Mouse (Mus musculus): Measurements from ENCODE around the gene Rprd1b.
A peak's percentile ranks its signal among the peaks of the same experiment; 100 is the strongest.

Gene Rprd1b

GRCm38 (mm10) chr2:158146971-158147370 is 118.7 kb downstream of the Rprd1b start:
- no peak for DNase-seq (ENCODE audit: low spot score)

- no peak for DNase-seq (ENCODE audit: low spot score)
These were observed 122.8 kb downstream of the Rprd1b start for GRCm38 (mm10) chr2:158151077-158151476.

- peak; percentile 57 for DNase-seq (ENCODE audit: low spot score)
These were observed 124.5 kb downstream of the Rprd1b start for GRCm38 (mm10) chr2:158152685-158153309.

GRCm38 (mm10) chr2:158153728-158154343 is 125.5 kb downstream of the Rprd1b start:
- DNase-seq (ENCODE audit: low spot score), result no peak

- DNase-seq (ENCODE audit: low spot score), result no peak
These were observed 126.3 kb downstream of the Rprd1b start for GRCm38 (mm10) chr2:158154641-158155040.

- no peak for DNase-seq (ENCODE audit: low spot score)
These were observed 126.8 kb downstream of the Rprd1b start for GRCm38 (mm10) chr2:158155101-158155500.

- no peak for DNase-seq (ENCODE audit: low spot score)
These were observed 127.3 kb downstream of the Rprd1b start for GRCm38 (mm10) chr2:158155615-158156014.

GRCm38 (mm10) chr2:158156487-158156886 is 128.2 kb downstream of the Rprd1b start:
- no peak for DNase-seq (ENCODE audit: low spot score)

GRCm38 (mm10) chr2:158157654-158158053 is 129.4 kb downstream of the Rprd1b start:
- DNase-seq (ENCODE audit: low spot score), result peak; percentile 67

GRCm38 (mm10) chr2:158159376-158160235 is 131.3 kb downstream of the Rprd1b start:
- no peak for DNase-seq (ENCODE audit: low spot score)

- no peak for DNase-seq (ENCODE audit: low spot score)
These were observed 133.5 kb downstream of the Rprd1b start for GRCm38 (mm10) chr2:158161761-158162160.

GRCm38 (mm10) chr2:158163034-158163433 is 134.7 kb downstream of the Rprd1b start:
- DNase-seq (ENCODE audit: low spot score), result no peak

- DNase-seq (ENCODE audit: low spot score), result no peak
These were observed 137.5 kb downstream of the Rprd1b start for GRCm38 (mm10) chr2:158165776-158166175.

- no peak for DNase-seq (ENCODE audit: low spot score)
These were observed 138.3 kb downstream of the Rprd1b start for GRCm38 (mm10) chr2:158166628-158167027.

- no peak for DNase-seq (ENCODE audit: low spot score)
These were observed 139.4 kb downstream of the Rprd1b start for GRCm38 (mm10) chr2:158167496-158168205.

- DNase-seq (ENCODE audit: low spot score), result no peak
These were observed 140.5 kb downstream of the Rprd1b start for GRCm38 (mm10) chr2:158168741-158169211.

GRCm38 (mm10) chr2:158169351-158169750 is 141.1 kb downstream of the Rprd1b start:
- no peak for DNase-seq (ENCODE audit: low spot score)

- DNase-seq (ENCODE audit: low spot score), result no peak
These were observed 141.5 kb downstream of the Rprd1b start for GRCm38 (mm10) chr2:158169771-158170170.

GRCm38 (mm10) chr2:158170394-158170793 is 142.1 kb downstream of the Rprd1b start:
- DNase-seq (ENCODE audit: low spot score), result no peak

- no peak for DNase-seq (ENCODE audit: low spot score)
These were observed 146.1 kb downstream of the Rprd1b start for GRCm38 (mm10) chr2:158174438-158174837.

- DNase-seq (ENCODE audit: low spot score), result no peak
These were observed 146.7 kb downstream of the Rprd1b start for GRCm38 (mm10) chr2:158174958-158175357.

GRCm38 (mm10) chr2:158175433-158175832 is 147.1 kb downstream of the Rprd1b start:
- DNase-seq (ENCODE audit: low spot score), result no peak

Data from retina, embryonic 14.5 days (tissue).